Mouse (Mus musculus) common myeloid progenitor, adult 5-6 weeks (primary cell): ENCODE data around the gene Tgm3. TPM values are rescaled to one million over a fixed set of nuclear protein-coding genes. Genes with fewer than 3 reads are reported as not detected.

Experiments used
- ATAC-seq: replicated peaks from 2 replicates; pipeline ENCODE4 v1.8.0; 2016; ENCODE audit warnings: low read depth, mild to moderate bottlenecking, moderate TSS enrichment, inconsistent platforms; ENCODE audit not compliant: poor library complexity, severe bottlenecking
- total RNA-seq: library from RNA; stranded (forward); fragments of 200-1000, 187-1606 nt; gene quantifications from 2 replicates; pipeline ENCODE4 v1.2.3, GENCODE M21; 2017

The Tgm3 gene
- total RNA-seq, result 0.05 TPM in 1 of 2 replicates, not detected in the other

DNA sequence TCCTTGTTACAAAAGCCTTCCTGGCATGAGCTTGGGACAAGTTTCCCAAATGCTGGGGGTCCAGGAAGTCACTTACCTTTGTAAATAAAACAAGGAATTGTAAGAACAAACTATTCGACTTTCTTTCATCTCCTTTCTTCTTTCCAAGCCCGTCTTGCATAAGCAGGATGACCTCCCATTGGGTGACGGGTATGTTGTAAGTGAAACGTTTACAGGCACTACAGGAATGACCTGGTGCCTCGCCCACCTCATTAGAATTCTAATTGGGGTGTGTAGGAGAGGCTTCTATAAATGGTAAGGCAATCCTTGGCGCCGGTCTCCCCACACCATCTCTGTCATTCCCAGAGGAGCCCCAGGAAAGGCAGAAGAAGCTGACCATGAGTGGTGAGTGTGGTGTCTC is at the start of gene Tgm3:
Gene Tgm3 (plus strand): TSS at position 324 of the 400 bp plus-strand sequence.
- no peak for ATAC-seq

DNA sequence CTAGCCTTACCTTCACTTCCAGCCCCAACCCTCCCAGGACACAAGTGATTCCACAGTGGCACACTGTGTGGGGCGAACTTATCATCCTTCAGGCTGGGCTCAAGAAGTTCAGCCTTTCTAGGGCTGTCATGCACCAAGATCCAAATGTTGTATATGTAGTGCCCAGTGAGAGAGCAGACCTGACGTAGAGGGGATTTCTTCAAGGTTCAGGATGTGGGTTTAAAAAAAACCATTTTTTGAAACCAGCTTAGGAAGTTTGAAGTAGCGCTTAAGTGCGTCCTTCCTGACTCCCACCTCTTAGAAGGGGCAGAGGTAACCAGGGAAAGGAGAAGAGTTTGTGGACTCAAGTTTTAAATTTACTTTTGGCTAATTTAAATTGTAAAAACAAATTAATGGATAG is 31.5 kb upstream of the Tgm3 start:
- no peak for ATAC-seq

DNA sequence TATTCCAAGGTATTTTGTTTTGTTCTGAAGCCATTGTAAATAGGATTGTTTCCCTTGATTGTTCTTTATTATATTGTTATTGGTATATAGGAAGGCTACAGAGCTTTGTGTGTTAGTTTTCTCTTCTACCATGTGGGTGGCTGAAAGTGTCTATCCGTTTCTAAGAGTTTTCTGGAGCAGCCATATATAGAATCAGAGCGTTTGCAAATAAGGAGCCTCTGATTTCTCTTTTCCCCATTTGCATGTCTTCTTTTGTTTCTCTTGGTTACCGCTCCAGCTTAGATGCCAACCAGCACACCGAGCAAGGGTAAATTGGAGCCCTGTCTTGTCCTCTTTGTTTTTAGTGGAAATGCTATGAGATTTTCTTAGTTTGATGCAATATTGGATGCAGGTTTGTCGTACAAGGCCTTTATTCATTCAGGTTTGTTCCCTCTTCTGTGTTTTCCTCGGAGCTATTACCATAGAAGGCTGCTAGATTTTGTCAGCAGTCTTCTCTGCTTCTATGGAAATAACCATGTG is 24.6 kb upstream of the Tgm3 start:
- no peak for ATAC-seq

DNA sequence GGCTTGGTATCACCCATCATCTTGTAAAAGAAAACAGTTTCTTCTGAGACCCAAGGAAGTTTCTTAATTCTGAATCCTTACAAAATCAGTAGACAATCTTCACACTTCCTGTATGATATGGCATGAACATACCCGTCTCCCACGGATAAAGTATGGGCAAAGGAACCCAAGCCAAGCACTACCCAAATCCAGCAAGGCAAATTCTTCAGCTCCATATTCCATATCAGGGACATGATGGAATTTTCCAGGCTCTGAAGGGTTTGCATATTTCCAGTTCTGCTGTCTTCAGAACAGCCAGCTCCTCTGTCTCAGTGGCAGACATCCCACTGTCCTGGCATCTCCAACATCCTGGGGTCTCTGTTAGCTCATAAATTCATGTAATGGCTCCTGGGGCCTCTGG is 22.5 kb upstream of the Tgm3 start:
- no peak for ATAC-seq

DNA sequence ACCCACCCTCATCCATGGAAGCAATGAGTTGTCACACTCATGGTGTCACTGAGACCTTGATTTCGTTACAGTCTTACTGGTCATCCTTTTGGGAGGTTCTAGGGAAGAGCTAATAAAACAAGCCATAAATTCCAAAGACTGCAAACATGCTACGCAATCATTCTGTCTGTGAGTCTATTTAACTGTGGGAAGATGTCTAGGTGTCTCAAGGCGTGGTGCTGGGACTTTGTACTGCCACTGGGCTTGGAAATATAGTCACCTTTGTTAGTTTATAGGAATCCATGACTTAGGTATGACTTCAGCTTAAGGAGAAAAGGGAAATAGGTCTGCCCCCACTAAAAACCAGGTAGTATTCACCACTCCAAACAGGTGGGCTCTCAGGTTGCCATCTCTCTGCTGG is 17.7 kb upstream of the Tgm3 start:
- ATAC-seq, result no peak

DNA sequence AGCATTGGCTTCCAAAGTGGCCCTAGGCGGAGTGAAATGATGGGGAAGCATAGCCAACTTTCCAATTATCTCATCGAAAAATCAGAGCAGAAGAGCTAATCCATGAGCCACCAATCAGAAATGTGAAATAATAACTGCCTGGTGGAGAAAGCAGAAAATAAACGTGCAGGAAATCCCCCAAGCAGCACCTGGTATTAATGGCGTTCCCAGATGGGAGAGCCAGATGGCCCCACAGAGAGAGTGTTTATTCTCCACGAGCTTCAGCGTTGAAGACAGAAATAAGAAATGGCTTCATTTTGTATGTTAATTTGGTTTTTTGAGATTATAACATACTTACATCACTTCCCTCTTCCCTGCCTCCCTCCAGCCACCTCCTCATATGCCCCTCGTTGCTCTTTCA is 13.7 kb upstream of the Tgm3 start:
- ATAC-seq, result no peak

DNA sequence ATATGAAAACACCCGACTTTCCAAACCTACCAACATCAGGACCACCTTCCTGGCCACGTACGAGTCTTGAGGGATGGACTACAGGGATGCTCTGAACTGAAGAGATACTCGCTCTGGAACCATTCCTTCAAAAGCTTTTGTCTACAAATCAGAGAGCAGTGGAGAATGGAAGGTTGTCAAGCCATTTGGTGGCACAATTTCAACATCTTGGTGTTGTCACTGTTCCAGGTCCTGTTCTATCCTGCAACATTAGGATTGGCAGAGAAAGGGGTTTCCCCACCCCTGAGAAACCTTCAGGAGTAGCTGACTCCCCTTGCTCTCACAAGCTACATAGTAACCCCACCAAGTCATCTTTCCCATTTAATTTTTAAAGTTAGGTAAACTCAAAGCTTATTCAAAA is 12.9 kb upstream of the Tgm3 start:
- ATAC-seq, result no peak

DNA sequence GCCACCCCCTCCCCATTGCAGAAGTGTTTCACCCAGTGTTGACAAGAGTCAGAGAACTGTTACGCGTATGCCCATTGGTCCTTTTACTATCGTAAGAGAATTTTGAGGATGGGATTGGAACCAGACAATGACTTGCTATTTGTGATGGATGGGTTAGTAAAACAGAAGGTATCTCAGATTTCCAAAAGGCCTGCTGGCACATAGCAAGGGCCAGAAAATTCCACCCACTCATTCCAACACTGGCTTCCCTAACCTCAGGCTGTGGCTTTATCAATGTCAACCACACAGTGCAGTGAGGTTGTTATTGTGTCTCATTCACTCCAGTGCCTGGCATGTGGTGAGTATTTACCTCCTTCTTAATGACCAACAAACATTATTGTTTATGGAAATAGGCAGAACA is 11.5 kb upstream of the Tgm3 start:
- ATAC-seq, result no peak

DNA sequence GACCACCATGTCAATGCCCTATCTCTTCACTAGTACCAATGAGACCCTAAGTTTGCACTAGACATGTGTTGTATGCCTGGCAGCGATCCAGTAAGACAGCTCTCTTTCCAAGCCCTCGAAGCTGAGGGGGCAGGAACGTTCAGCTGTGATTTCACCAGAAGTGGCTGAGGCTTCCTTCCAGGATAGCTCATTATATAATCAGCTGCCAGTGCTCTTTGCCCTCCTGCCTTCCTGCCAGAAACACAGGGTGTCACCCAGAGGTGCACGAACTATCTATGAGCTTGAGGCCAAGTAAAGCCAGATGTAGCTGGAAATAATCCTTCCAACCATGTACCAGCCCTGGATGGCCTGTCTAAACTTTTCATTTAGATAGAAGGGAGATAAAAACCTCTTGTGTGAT is 8.1 kb upstream of the Tgm3 start:
- ATAC-seq, result no peak

DNA sequence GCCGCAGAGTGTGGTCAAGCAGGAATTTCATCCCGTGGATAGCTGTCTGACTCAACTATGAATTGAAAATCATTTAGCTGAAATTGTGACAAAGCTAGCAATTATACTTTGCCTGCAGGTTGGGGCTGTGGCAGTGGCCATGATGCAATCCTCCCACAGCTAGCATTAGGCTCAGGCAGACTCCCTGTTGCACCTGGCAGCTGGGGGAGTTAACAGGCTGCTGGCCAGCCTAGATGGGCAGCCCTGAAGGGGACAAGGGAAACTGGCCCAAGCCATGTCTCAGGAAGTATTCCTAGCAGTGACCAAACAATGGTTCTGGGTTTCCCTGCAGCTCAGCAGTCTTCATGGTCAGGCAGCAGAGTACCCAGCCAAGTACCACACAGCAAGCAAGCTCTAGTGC is 2.8 kb upstream of the Tgm3 start:
- ATAC-seq, result no peak

DNA sequence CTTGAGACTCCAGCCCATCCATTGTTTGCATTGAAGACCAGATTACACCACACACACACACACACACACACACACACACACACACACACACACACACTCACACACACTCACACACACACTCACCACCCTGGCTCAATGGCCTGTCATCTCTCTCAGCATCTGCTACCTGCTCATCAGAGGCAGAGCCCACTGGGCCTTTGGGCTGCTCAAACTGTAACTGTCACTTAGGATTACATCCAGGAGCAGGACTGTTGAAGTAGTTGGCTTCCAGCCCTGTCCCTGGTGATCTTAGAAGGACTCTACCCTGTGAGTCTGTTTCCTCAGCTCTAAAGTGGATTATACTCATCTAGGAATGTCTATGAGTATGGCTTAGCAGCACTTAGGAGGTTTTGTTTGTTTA is 1.5 kb downstream of the Tgm3 start:
- no peak for ATAC-seq

DNA sequence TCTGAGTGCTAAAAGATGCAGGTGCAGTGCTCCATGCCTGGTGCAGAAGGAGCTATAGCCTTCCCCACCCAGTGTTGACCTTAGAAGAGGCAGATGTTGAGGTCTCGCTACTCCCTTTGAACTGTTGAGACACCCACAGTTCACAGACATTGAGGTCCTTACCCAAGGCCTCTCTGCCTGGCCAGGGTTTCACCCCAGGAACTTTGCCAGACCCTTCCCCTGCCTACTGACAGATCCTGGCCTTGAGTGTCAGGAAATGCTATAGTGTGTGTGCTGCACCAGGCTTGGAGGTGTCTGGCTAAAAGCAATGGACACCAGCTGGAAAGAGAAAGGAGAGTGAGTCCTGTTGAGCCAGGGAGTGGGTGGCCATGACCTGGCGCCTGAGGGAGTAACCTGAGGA is 3.0 kb downstream of the Tgm3 start:
- no peak for ATAC-seq

DNA sequence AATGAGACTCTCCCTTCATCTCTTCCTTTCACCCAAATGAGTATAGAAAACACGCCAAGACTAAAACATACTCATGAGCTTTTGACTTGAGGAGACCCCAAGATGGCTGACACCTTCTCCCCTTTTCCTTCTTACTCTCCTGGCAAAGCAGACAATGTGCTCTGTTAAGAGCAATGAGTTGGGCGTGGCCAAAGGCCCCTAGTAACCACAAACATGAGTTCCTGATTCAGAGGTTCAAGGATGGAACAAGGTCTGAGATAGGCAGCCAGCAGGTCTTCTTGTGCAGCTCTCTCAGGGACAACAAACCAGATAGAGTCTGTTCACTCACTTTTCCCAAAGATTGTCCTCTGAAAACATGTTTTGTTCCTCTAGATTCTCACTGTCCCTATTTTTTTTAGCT is 5.9 kb downstream of the Tgm3 start:
- ATAC-seq, result 0 out of 2 replicates have a peak, but pooled peaks have one; percentile 18

DNA sequence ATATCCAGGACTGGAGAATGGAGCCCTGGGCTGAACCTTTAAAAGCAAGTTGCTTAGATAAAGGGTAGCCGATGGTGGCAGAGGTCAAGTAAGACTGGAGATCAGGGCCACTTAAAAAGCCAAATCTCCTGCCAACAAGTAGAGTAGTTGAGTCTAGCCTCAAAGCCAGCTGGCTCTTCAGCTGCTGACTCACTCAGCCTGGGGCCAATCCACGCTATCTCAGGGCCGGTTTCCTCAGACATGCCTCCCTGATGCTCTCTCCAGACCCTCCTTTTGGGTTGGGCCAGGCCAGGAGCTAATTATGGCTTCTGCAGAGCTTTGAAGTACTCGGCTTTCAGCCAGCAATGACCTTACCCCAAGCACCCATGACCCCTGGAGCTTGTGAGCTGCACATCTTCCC is 15.7 kb downstream of the Tgm3 start:
- ATAC-seq, result no peak

DNA sequence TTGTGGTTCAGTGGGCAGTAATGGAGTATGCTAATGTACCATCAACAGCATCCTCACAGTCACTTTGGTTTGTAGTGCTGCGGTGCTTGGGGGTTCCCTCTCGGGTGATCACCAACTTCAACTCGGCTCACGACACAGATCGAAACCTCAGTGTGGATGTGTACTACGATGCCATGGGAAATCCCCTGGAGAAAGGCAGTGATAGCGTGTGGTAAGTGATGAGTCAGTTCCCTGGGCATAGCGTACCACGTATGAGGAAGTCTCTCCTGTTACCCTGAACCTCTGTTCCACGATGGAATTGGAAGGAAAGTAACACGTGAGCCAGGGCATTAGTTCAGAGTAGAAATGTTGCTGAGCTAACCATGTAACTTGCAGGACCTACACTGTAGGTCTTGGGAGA is 17.7 kb downstream of the Tgm3 start:
- peak; percentile 66 for ATAC-seq

DNA sequence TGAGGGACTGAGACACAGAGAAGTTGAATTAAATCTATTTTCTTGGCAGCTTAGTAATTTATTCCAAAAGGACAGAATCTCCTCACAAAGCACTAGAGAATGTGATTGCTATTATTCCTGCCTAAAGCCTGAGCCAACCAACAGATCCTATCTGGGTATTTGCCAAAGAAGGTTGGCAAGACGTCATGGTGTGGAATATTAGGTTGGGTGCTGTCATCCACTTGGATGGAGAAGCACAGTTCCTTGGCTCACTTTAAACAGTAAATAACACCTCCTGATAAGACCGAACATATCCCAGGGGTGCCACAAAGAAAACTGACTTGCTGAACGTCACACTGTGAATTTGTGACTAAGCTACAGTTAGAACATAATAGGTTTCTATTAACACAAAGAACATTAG is 20.5 kb downstream of the Tgm3 start:
- ATAC-seq, result no peak

DNA sequence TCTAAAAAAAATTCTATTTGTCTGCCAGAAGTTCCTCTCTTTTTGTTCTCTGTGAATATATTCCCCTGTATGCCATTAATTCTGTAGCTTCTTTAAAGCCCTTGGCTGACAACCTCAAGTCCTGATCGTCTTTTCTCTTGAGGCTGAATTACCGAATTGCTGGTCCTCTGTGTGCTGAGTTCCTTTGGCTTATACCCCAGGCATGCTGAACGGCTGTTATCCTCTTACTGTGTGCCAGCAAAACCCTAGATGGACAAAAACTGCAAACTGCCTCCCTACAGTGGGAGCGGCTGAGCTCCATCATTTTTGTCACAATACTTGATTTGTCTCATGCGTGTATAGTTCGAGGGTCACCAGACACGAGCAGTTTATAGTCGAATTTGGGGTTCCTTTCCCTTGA is 24.7 kb downstream of the Tgm3 start:
- ATAC-seq, result no peak

DNA sequence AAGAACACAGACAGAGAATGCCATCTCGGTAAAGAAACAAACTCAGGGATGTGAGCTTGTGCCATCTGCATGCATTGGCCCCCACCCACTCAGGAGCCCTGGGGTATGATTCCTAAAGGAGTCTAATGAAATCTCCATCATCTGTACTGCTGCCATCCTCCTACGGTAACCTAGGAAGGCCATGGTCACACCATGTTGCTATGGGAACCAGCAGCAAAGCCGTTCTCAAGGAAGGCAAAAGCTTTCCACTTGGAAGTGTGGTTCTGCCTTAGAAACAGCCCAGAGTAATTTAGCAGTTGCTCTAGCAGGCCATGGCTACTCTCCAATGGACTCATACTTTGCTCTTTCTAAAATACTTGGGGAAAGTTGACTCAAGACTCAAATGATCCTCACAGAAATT is 26.8 kb downstream of the Tgm3 start:
- ATAC-seq, result no peak

DNA sequence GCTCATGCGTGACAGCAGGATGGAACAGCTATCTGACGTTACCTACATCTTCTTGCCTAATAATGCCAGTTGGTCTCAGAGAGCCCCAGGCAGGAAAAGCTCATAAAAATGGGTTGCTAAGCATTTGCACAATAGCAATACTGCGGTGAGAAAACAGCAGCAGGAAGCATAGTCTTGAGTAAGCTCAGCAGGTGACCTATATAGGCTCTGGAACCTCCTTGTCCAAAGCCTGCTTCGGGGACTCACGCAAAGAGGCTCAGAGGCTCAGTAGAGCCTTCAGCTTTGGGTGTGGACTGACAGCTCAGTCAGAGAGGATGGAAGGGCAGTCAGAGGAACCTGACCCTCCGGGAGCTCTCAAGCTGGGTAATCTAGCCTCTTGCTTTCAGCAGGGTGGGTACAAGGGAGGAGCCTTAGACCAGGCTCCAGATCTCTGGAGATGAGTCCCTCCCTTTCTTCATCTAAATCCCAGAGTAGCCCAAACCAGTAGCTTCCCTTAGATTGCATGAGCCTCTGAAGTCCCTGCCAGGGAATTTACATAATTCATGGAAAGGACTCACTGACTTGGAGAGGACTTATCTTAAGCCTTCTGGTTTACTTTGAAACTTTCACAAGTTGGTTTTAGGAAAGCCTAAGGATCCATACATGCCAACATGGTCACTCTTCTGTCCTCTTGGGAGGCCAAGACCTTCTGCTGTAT is 28.2 kb downstream of the Tgm3 start:
- ATAC-seq, result peak; percentile 76

DNA sequence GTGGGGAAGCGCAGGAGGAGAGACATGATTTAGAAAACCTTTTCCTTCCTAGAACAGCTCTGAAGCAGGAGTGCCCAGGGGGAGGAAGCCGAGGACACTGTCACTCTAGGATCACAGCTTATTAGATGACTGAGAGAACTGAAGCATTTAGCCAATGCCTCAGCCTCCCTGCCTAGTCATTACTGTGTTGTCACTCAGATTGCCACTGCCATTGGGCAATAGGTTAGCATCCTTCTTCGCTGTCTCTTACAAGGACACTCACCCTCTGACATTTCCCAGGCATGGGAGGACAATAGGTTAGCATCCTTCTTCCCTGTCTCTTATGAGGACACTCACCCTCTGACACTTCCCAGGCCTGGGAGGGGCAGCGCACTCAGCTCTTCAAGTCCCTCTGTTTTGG is 31.7 kb downstream of the Tgm3 start:
- no peak for ATAC-seq

DNA sequence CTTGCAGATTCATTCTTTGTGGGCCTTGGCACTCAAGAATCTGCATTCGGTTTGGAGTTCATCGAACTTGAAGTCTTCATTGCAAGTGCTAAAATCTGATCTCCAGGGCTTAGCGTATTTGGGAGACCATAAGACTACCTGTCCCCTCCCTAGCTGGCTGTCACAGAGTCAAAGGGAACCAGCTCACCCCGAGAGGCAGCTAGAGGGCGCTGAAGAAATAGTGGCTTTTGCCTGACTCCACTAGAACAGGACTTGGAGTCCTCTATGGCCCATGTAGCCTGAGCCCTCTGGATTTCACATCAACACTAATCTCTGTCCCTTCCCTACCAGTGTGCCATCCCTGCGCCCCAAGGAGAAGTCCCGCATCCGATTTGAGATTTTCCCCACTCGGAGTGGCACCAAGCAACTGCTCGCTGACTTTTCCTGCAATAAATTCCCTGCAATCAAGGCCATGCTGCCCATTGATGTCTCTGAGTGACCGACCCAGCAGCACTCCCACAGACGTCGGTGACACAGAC is 35.8 kb downstream of the Tgm3 start:
- ATAC-seq, result peak; percentile 24; the same call in 1 of the 2 replicates

DNA sequence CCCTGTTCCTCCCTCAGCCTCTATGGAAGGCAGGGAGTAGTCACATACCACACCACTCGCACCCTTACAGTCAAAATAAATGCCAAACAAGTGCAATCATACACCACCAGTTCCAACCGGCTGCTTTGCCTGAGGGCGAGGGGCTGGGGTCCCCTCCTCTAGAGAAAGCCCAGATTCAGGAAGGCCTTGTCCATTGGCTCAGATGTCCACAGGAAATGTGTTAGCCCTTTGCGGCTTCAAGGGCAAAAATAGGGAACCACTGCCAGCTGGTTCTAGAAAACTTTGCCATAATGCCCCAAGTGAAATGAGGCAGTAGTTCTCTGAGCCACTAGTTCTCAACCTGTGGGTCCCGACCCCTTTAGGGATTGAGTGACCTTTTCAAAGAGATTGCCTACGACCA is 36.6 kb downstream of the Tgm3 start:
- peak; percentile 67 for ATAC-seq
